ENCODE assay signal across 22 mouse cellular contexts in the genomic region with DNA sequence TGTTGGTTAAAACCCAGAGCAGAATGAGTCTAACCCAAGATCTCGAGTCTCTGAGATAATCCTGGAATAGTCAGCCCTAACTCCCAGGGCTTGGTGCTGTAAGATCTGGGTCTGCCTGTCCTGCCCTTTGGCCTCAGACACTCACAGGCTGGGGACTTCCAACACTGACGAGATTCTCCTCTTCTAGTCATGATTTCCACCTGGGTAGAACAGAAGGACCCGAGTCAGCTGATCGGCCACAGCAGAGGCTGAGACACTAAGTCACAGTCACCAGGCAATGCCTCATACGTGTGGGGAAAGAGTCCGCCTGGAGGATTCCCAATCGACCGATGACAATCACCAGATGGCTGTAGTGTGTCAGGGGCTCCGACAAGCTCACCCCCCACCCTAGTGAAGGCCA. TPM values are rescaled to one million over a fixed set of nuclear protein-coding genes. Genes with fewer than 3 reads are reported as not detected.
DNase-seq lines count a peak whose midpoint lies in the region; ATAC-seq and TF ChIP-seq lines count a peak whose summit lies in the region.
"Had no signal": no experiment of that assay in that cellular context is flagged by ENCODE, and none has a peak within 500 bp of the region (broad histone marks: within the 10 kb centered on the region; RNA-seq: fewer than 3 reads in every experiment).

No protein-coding gene starts in this region.

- no peaks in the 10 kb centered on the region for H3K9me3 ChIP-seq in intestine, embryonic 15.5 days
- no peaks in the 10 kb centered on the region for H3K9me3 ChIP-seq in intestine, postnatal 0 days (ENCODE audit: control insufficient read depth)
- H3K9me3 ChIP-seq: embryonic facial prominence, embryonic 10.5 days; embryonic facial prominence, embryonic 12.5 days; forebrain, embryonic 10.5 days; forebrain, embryonic 12.5 days had no signal

- H3K36me3 ChIP-seq in intestine, embryonic 15.5 days = no peaks in the 10 kb centered on the region
- H3K36me3 ChIP-seq in intestine, postnatal 0 days (ENCODE audit: control insufficient read depth, insufficient read depth) = no peaks in the 10 kb centered on the region
- H3K36me3 ChIP-seq: embryonic facial prominence, embryonic 10.5 days; embryonic facial prominence, embryonic 12.5 days; forebrain, embryonic 10.5 days; forebrain, embryonic 12.5 days; G1E had no signal

- WGBS in intestine, embryonic 15.5 days = 51% methylated on average over 9 of the region's 9 CpGs
- WGBS in intestine, postnatal 0 days = 52% methylated on average over 9 of the region's 9 CpGs

- H3K27me3 ChIP-seq in intestine, embryonic 15.5 days (replicated peaks) = no peaks in the 10 kb centered on the region
- H3K27me3 ChIP-seq in intestine, postnatal 0 days (replicated peaks; ENCODE audit: control insufficient read depth, insufficient read depth, low read length) = no peaks in the 10 kb centered on the region
- H3K27me3 ChIP-seq: embryonic facial prominence, embryonic 12.5 days; forebrain, embryonic 12.5 days; Patski had no signal

- no peak overlapping the region for H3K4me3 ChIP-seq in intestine, embryonic 15.5 days (replicated peaks)
- no peak overlapping the region for H3K4me3 ChIP-seq in intestine, postnatal 0 days (ENCODE audit: low read depth, low read length)
- H3K4me3 ChIP-seq: embryonic facial prominence, embryonic 10.5 days; embryonic facial prominence, embryonic 12.5 days; forebrain, embryonic 10.5 days; forebrain, embryonic 12.5 days had no signal

- 0 out of 2 replicates have a peak, but pooled peaks have one; percentile 16 for ATAC-seq in intestine, embryonic 15.5 days
- peak; percentile 74 for ATAC-seq in intestine, postnatal 0 days
- ATAC-seq in erythroid progenitor cell, adult 5-6 weeks (replicated peaks; ENCODE audit: low FRiP score, poor library complexity, severe bottlenecking) = no peak
- ATAC-seq: activated CD4-positive, CD25-positive, alpha-beta regulatory T cell, adult 4 months; forebrain, embryonic 14.5 days; forebrain, embryonic 16.5 days; Patski had no signal

- no peak overlapping the region for H3K27ac ChIP-seq in intestine, embryonic 15.5 days
- H3K27ac ChIP-seq in intestine, postnatal 0 days (ENCODE audit: low read depth, low read length) = peak overlapping the region; percentile 3; the same call in 1 of the 2 replicates
- H3K27ac ChIP-seq: embryonic facial prominence, embryonic 10.5 days; embryonic facial prominence, embryonic 12.5 days; forebrain, embryonic 10.5 days; forebrain, embryonic 12.5 days had no signal

- DNase-seq in urinary bladder, postnatal 10 days (ENCODE audit: low spot score) = no peak
- DNase-seq in layer of hippocampus, postnatal 36 days = no peak
- DNase-seq: adrenal gland, adult 8-10 months; adrenal gland, postnatal 14 days; adrenal gland, postnatal 36 days; cerebellum, adult 11-12 months; cerebellum, adult 2 months; cerebellum, adult 9-10 months; cerebellum, postnatal 10 days; cerebellum, postnatal 25 days had no signal

- H3K4me2 ChIP-seq in intestine, embryonic 15.5 days (replicated peaks) = no peak overlapping the region
- H3K4me2 ChIP-seq in intestine, postnatal 0 days (replicated peaks; ENCODE audit: low read depth) = no peak overlapping the region
- H3K4me2 ChIP-seq: embryonic facial prominence, embryonic 12.5 days; forebrain, embryonic 12.5 days had no signal

- no peak for TF ChIP-seq CTCF in intestine, postnatal 0 days (IDR thresholded peaks at IDR 0.05; ENCODE audit: low read depth)

- no peak overlapping the region for H3K9ac ChIP-seq in intestine, embryonic 15.5 days
- no peak overlapping the region for H3K9ac ChIP-seq in intestine, postnatal 0 days (ENCODE audit: low read depth, low read length)
- H3K9ac ChIP-seq: embryonic facial prominence, embryonic 12.5 days; forebrain, embryonic 12.5 days had no signal

- H3K4me1 ChIP-seq in intestine, embryonic 15.5 days (replicated peaks) = peaks cover 3% of the 10 kb centered on the region; the same call in 1 of the 2 replicates
- no peaks in the 10 kb centered on the region for H3K4me1 ChIP-seq in intestine, postnatal 0 days (replicated peaks; ENCODE audit: control insufficient read depth, insufficient read depth, low read length)
- H3K4me1 ChIP-seq: forebrain, embryonic 12.5 days had no signal

RNA-seq across cellular contexts. Expression of gene Rhou, which starts 42.4 kb away (rescaled TPM):
- polyA plus RNA-seq in intestine, embryonic 15.5 days (2015; fragmentation: Nextera tagmentation; extraction: Ambion mirVana) = 6.4 and 7.6 TPM in 2 replicates
- 18.7 and 19.5 TPM in 2 replicates for polyA plus RNA-seq in intestine, postnatal 0 days (2015; fragmentation: Nextera tagmentation; extraction: Ambion mirVana)
- 4.2 and 5.4 TPM in 2 replicates for total RNA-seq in erythroid progenitor cell, adult 5-6 weeks (2015; ENCODE audit: low replicate concordance)
- 1.6 and 2.2 TPM in 2 replicates for total RNA-seq in erythroid progenitor cell, adult 5-6 weeks (2017; ENCODE audit: low replicate concordance)
- total RNA-seq in layer of hippocampus, postnatal 36 days (2021) = 10 to 100 TPM; 36.0 to 45.7 TPM
- polyA plus RNA-seq: activated CD4-positive, CD25-positive, alpha-beta regulatory T cell, adult 4 months; G1E had no signal

Comparison
In these comparisons a context has a peak if more than half of its experiments do, and no peak if none do; other contexts are left out.
1. RNA of gene Rhou, which starts 42.4 kb away (total RNA-seq): 36.0 to 45.7 TPM in layer of hippocampus, postnatal 36 days; 1.6 to 5.4 TPM in erythroid progenitor cell, adult 5-6 weeks; every median in the first group is over 4 times any median in the second.